Mouse (Mus musculus) liver, embryonic 14.5 days (tissue): ENCODE data around the gene Tbc1d22b. TPM values are rescaled to one million over a fixed set of nuclear protein-coding genes. Genes with fewer than 3 reads are reported as not detected.

Experiments used
- ATAC-seq: fragments of 200-750 bp; cut with Nextera tagmentation; 2 replicates; pipeline ENCODE4 v1.8.0; 2017; ENCODE audit warnings: moderate number of reproducible peaks, mild to moderate bottlenecking, moderate library complexity; ENCODE audit not compliant: insufficient read depth
- DNase-seq, 3 experiments: peaks; one replicate each; pipeline ENCODE4 v3.0.0-alpha.2; 2012 to 2013; ENCODE audit warnings: low read depth in 3 of 3, low spot score in 3 of 3
- H3K27ac ChIP-seq: fragments of 300-500 bp; sonication (generic); 2 replicates; pipeline ENCODE4 v1.5.1; 2014; ENCODE audit warnings: moderate library complexity, mild to moderate bottlenecking, control low read depth, inconsistent platforms
- H3K27me3 ChIP-seq: fragments of 300-500 bp; sonication (generic); 2 replicates; pipeline ENCODE4 v1.6.1; 2014; ENCODE audit warnings: mild to moderate bottlenecking, low read length, moderate library complexity; ENCODE audit not compliant: control insufficient read depth, insufficient read depth
- H3K36me3 ChIP-seq: fragments of 300-500 bp; sonication (generic); replicated peaks from 2 replicates; pipeline ENCODE4 v1.6.1; 2014; ENCODE audit warnings: low read depth; ENCODE audit not compliant: control insufficient read depth, insufficient read depth
- H3K4me1 ChIP-seq, 2 experiments: fragments of 200-500 bp in 1 of 2; fragments of 300-500 bp in 1 of 2; sonication (generic) in 1 of 2; replicated peaks; 2 replicates each; pipeline ENCODE4 v1.6.1; 2012 to 2014; ENCODE audit warnings: antibody characterized with exemption in 1 of 2, inconsistent platforms in 1 of 2, low read length in 1 of 2; ENCODE audit not compliant: control insufficient read depth in 2 of 2, insufficient read depth in 2 of 2
- H3K4me2 ChIP-seq: fragments of 300-500 bp; sonication (generic); 2 replicates; pipeline ENCODE4 v1.6.1; 2014; ENCODE audit warnings: low read depth, mild to moderate bottlenecking, control low read depth, moderate library complexity
- H3K4me3 ChIP-seq, 2 experiments: fragments of 200-500 bp in 1 of 2; fragments of 300-500 bp in 1 of 2; sonication (generic) in 1 of 2; 2 replicates each; pipeline ENCODE4 v1.5.1; 2012 to 2014; ENCODE audit warnings: low read depth in 2 of 2, low read length in 2 of 2, mild to moderate bottlenecking in 2 of 2, control low read depth in 1 of 2, inconsistent platforms in 1 of 2, moderate library complexity in 1 of 2; ENCODE audit not compliant: insufficient read depth in 1 of 2
- H3K9ac ChIP-seq: fragments of 300-500 bp; sonication (generic); replicated peaks from 2 replicates; pipeline ENCODE4 v1.6.1; 2014; ENCODE audit warnings: mild to moderate bottlenecking, control low read depth, moderate library complexity
- H3K9me3 ChIP-seq: fragments of 300-500 bp; sonication (generic); 2 replicates; pipeline ENCODE4 v1.6.1; 2016; ENCODE audit warnings: low read length, mixed read lengths; ENCODE audit not compliant: control insufficient read depth
- CTCF ChIP-seq: IDR thresholded peaks from 2 replicates; pipeline ENCODE4 v1.5.1; 2016; ENCODE audit warnings: antibody characterized with exemption, low read depth, control low read depth
- EP300 ChIP-seq: IDR thresholded peaks from 2 replicates; pipeline ENCODE4 v1.6.1; 2016; ENCODE audit warnings: antibody characterized with exemption, low read depth
- WGBS: fragments of 180-500 bp; shearing (Covaris S2); extraction: QIAGEN DNeasy Blood & Tissue Kit; methylation state at CpG from one replicate; pipeline ENCODE4 v1.1.7; 2014; ENCODE audit not compliant: insufficient replicate concordance; 5-methylcytosine and 5-hydroxymethylcytosine counted together
- polyA plus RNA-seq, 2 experiments: library from polyadenylated mRNA; depleted of rRNA in 1 of 2; stranded (reverse) in 1 of 2; unstranded in 1 of 2; fragments of >200 nt; fragmentation: Nextera tagmentation in 1 of 2; extraction: Ambion mirVana in 1 of 2; gene quantifications; 2 replicates each; pipeline versions ENCODE4 v1.2.1 to v1.2.3; 2012 to 2014

The Tbc1d22b gene
- polyA plus RNA-seq, 2 experiments: 2.3 to 3.6 TPM

GRCm38 (mm10) chr17:29528568-29529187, 20.9 kb upstream of the Tbc1d22b start:
- H3K36me3 ChIP-seq: no peaks in the 10 kb centered on the region
- no peak overlapping the region for H3K9ac ChIP-seq
- peaks cover 3% of the 10 kb centered on the region; the same call in 1 of the 2 replicates for H3K9me3 ChIP-seq
- no peak overlapping the region for H3K4me3 ChIP-seq
- H3K27ac ChIP-seq: no peak overlapping the region
- TF ChIP-seq EP300 (no peak), CTCF (peak; percentile 68)
- no peaks in the 10 kb centered on the region; a peak in 1 of 4 replicates for H3K4me1 ChIP-seq
- no peak overlapping the region for H3K4me2 ChIP-seq
- ATAC-seq: no peak
- H3K27me3 ChIP-seq: no peaks in the 10 kb centered on the region
- DNase-seq: no peak
- WGBS: 72% methylated on average over 8 of the region's 8 CpGs

DNA sequence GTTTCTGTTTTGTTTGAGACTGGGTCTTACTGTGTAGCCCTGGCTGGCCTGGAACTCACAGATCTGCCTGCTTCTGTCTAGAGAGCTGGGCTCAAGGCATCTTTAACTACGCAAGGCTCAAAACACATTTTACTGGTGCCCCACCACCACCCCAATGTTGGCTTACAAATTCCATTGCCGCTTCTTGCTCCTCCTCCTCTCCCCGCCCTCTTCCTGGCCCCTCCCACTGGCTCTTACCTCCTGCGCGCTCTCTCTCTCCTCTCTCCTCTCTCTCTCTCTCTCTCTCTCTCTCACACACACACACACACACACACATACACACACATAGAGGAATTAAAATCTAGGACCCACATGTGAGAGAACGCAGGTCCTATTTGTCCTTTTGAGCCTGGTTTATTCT, 19.1 kb upstream of the Tbc1d22b start:
- Histone ChIP-seq H3K4me2 (no peak overlapping the region), H3K9ac (no peak overlapping the region), H3K4me1 (no peaks in the 10 kb centered on the region; a peak in 1 of 4 replicates), H3K9me3 (peaks cover 2% of the 10 kb centered on the region; the same call in 1 of the 2 replicates), H3K27me3 (no peaks in the 10 kb centered on the region), H3K27ac (no peak overlapping the region), H3K4me3 (no peak overlapping the region), H3K36me3 (no peaks in the 10 kb centered on the region)
- ATAC-seq (no peak), DNase-seq (no peak)
- TF ChIP-seq CTCF (no peak), EP300 (no peak)
- 71% methylated on average over 6 of the region's 6 CpGs for WGBS

GRCm38 (mm10) chr17:29531278-29531677, 18.3 kb upstream of the Tbc1d22b start:
- Histone ChIP-seq H3K4me1 (no peaks in the 10 kb centered on the region; a peak in 1 of 4 replicates), H3K9ac (no peak overlapping the region), H3K27ac (no peak overlapping the region), H3K9me3 (no peaks in the 10 kb centered on the region), H3K4me3 (no peak overlapping the region), H3K36me3 (no peaks in the 10 kb centered on the region), H3K4me2 (no peak overlapping the region), H3K27me3 (no peaks in the 10 kb centered on the region)
- TF ChIP-seq CTCF: peak; percentile 64
- TF ChIP-seq EP300: no peak
- ATAC-seq (no peak), DNase-seq (no peak)
- 60% methylated on average over 9 of the region's 9 CpGs for WGBS

GRCm38 (mm10) chr17:29531757-29532384, 17.7 kb upstream of the Tbc1d22b start:
- no peak for TF ChIP-seq CTCF
- TF ChIP-seq EP300: no peak
- Histone ChIP-seq H3K4me3 (no peak overlapping the region), H3K4me1 (no peaks in the 10 kb centered on the region; a peak in 1 of 4 replicates), H3K4me2 (no peak overlapping the region), H3K27me3 (no peaks in the 10 kb centered on the region), H3K9me3 (no peaks in the 10 kb centered on the region), H3K27ac (no peak overlapping the region), H3K9ac (no peak overlapping the region), H3K36me3 (no peaks in the 10 kb centered on the region)
- DNase-seq (no peak), ATAC-seq (no peak)
- WGBS: 19% methylated on average over 10 of the region's 10 CpGs

GRCm38 (mm10) chr17:29533866-29534265, 15.7 kb upstream of the Tbc1d22b start:
- no peaks in the 10 kb centered on the region for H3K9me3 ChIP-seq
- TF ChIP-seq EP300 (no peak), CTCF (no peak)
- no peak overlapping the region for H3K4me3 ChIP-seq
- no peaks in the 10 kb centered on the region for H3K27me3 ChIP-seq
- no peak overlapping the region for H3K4me2 ChIP-seq
- H3K4me1 ChIP-seq: no peaks in the 10 kb centered on the region; a peak in 1 of 4 replicates
- no peaks in the 10 kb centered on the region for H3K36me3 ChIP-seq
- no peak overlapping the region for H3K27ac ChIP-seq
- ATAC-seq (no peak), DNase-seq (no peak)
- WGBS: 65% methylated on average over 11 of the region's 11 CpGs
- no peak overlapping the region for H3K9ac ChIP-seq
